Mouse (Mus musculus) liver, embryonic 14.5 days (tissue): ENCODE measurements at regions not wholly inside any gene's neighbourhood (a gene's known extent, or its start where the extent isn't known, plus 50 kb on each side); places are given as distances from the start of the nearest gene placed in this dataset.

Source experiments
- ATAC-seq: fragments of 200-750 bp; cut with Nextera tagmentation; 2 replicates; pipeline ENCODE4 v1.8.0; 2017; ENCODE audit warnings: moderate number of reproducible peaks, mild to moderate bottlenecking, moderate library complexity; ENCODE audit not compliant: insufficient read depth
- DNase-seq, 3 experiments: peaks; one replicate each; pipeline ENCODE4 v3.0.0-alpha.2; 2012 to 2013; ENCODE audit warnings: low read depth in 3 of 3, low spot score in 3 of 3
- H3K27ac ChIP-seq: fragments of 300-500 bp; sonication (generic); 2 replicates; pipeline ENCODE4 v1.5.1; 2014; ENCODE audit warnings: moderate library complexity, mild to moderate bottlenecking, control low read depth, inconsistent platforms
- H3K27me3 ChIP-seq: fragments of 300-500 bp; sonication (generic); 2 replicates; pipeline ENCODE4 v1.6.1; 2014; ENCODE audit warnings: mild to moderate bottlenecking, low read length, moderate library complexity; ENCODE audit not compliant: control insufficient read depth, insufficient read depth
- H3K36me3 ChIP-seq: fragments of 300-500 bp; sonication (generic); replicated peaks from 2 replicates; pipeline ENCODE4 v1.6.1; 2014; ENCODE audit warnings: low read depth; ENCODE audit not compliant: control insufficient read depth, insufficient read depth
- H3K4me1 ChIP-seq, 2 experiments: fragments of 200-500 bp in 1 of 2; fragments of 300-500 bp in 1 of 2; sonication (generic) in 1 of 2; replicated peaks; 2 replicates each; pipeline ENCODE4 v1.6.1; 2012 to 2014; ENCODE audit warnings: antibody characterized with exemption in 1 of 2, inconsistent platforms in 1 of 2, low read length in 1 of 2; ENCODE audit not compliant: control insufficient read depth in 2 of 2, insufficient read depth in 2 of 2
- H3K4me2 ChIP-seq: fragments of 300-500 bp; sonication (generic); 2 replicates; pipeline ENCODE4 v1.6.1; 2014; ENCODE audit warnings: low read depth, mild to moderate bottlenecking, control low read depth, moderate library complexity
- H3K4me3 ChIP-seq, 2 experiments: fragments of 200-500 bp in 1 of 2; fragments of 300-500 bp in 1 of 2; sonication (generic) in 1 of 2; 2 replicates each; pipeline ENCODE4 v1.5.1; 2012 to 2014; ENCODE audit warnings: low read depth in 2 of 2, low read length in 2 of 2, mild to moderate bottlenecking in 2 of 2, control low read depth in 1 of 2, inconsistent platforms in 1 of 2, moderate library complexity in 1 of 2; ENCODE audit not compliant: insufficient read depth in 1 of 2
- H3K9ac ChIP-seq: fragments of 300-500 bp; sonication (generic); replicated peaks from 2 replicates; pipeline ENCODE4 v1.6.1; 2014; ENCODE audit warnings: mild to moderate bottlenecking, control low read depth, moderate library complexity
- H3K9me3 ChIP-seq: fragments of 300-500 bp; sonication (generic); 2 replicates; pipeline ENCODE4 v1.6.1; 2016; ENCODE audit warnings: low read length, mixed read lengths; ENCODE audit not compliant: control insufficient read depth
- CTCF ChIP-seq: IDR thresholded peaks from 2 replicates; pipeline ENCODE4 v1.5.1; 2016; ENCODE audit warnings: antibody characterized with exemption, low read depth, control low read depth
- EP300 ChIP-seq: IDR thresholded peaks from 2 replicates; pipeline ENCODE4 v1.6.1; 2016; ENCODE audit warnings: antibody characterized with exemption, low read depth
- WGBS: fragments of 180-500 bp; shearing (Covaris S2); extraction: QIAGEN DNeasy Blood & Tissue Kit; methylation state at CpG from one replicate; pipeline ENCODE4 v1.1.7; 2014; ENCODE audit not compliant: insufficient replicate concordance; 5-methylcytosine and 5-hydroxymethylcytosine counted together

GRCm38 (mm10) chr13:40794190-40794589 lies 56.0 kb upstream of the Tfap2a start:
- Histone ChIP-seq H3K4me3 (no peak overlapping the region), H3K4me2 (no peak overlapping the region), H3K9me3 (no peaks in the 10 kb centered on the region), H3K4me1 (no peaks in the 10 kb centered on the region), H3K27me3 (no peaks in the 10 kb centered on the region), H3K27ac (no peak overlapping the region), H3K36me3 (no peaks in the 10 kb centered on the region), H3K9ac (no peak overlapping the region)
- WGBS = 57% methylated on average over 2 of the region's 2 CpGs
- ATAC-seq (no peak), DNase-seq (no peak)
- TF ChIP-seq EP300 = no peak
- no peak for TF ChIP-seq CTCF

- Histone ChIP-seq H3K4me3 (no peak overlapping the region), H3K4me2 (no peak overlapping the region), H3K9me3 (no peaks in the 10 kb centered on the region), H3K27me3 (no peaks in the 10 kb centered on the region), H3K36me3 (no peaks in the 10 kb centered on the region), H3K4me1 (no peaks in the 10 kb centered on the region), H3K27ac (no peak overlapping the region), H3K9ac (no peak overlapping the region)
- WGBS = 62% methylated on average over 1 of the region's 1 CpGs
- TF ChIP-seq CTCF (no peak), EP300 (no peak)
- DNase-seq (no peak), ATAC-seq (no peak)
These were observed 54.8 kb upstream of the Tfap2a start for GRCm38 (mm10) chr13:40792947-40793346.

GRCm38 (mm10) chr13:40788225-40788624 lies 50.0 kb upstream of the Tfap2a start:
- no peaks in the 10 kb centered on the region for H3K36me3 ChIP-seq
- TF ChIP-seq EP300 = no peak
- TF ChIP-seq CTCF = no peak
- peak in 2 of 3 experiments; percentile 17 to 28 for DNase-seq
- no peak overlapping the region for H3K4me3 ChIP-seq
- no peaks in the 10 kb centered on the region for H3K9me3 ChIP-seq
- no peak overlapping the region for H3K9ac ChIP-seq
- H3K27me3 ChIP-seq = no peaks in the 10 kb centered on the region
- WGBS = 7% methylated on average over 2 of the region's 2 CpGs
- no peak overlapping the region for H3K4me2 ChIP-seq
- no peaks in the 10 kb centered on the region for H3K4me1 ChIP-seq
- H3K27ac ChIP-seq = no peak overlapping the region
- ATAC-seq = no peak
